Mouse (Mus musculus): ENCODE results near the gene Gm45717. TPM values are rescaled to one million over a fixed set of nuclear protein-coding genes. Genes with fewer than 3 reads are reported as not detected.

The Gm45717 gene
- total and polyA plus RNA-seq, 3 experiments: not detected

DNA sequence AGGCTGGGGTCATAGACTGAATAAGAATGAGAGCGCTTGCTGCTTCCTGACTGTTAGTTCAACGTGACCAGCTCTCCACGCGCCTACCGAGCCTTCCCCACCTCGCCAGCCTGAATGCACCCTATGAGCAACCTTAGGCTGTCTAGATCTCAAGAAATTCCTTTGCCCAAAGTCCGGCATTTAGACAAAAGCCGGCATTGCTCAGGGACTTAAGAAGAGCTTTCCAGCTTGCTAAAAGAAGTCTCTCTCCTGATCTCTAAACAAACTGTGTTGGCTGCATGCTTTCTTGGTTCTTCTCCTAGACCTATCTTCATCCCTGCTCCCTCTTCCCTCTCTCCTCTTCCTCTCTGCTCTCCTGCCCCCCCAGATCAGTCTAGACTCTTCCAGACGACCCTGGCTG is 19.2 kb upstream of the Gm45717 start:
- Histone ChIP-seq H3K36me3 (ENCODE audit: control insufficient read depth in 1 of 2, insufficient read depth in 2 of 2, low read length in 2 of 2) (no peaks in the 10 kb centered on the region), H3K9me3 (replicated peaks; ENCODE audit: insufficient read depth, low read length) (no peaks in the 10 kb centered on the region), H3K4me3 (ENCODE audit: control insufficient read depth in 1 of 2, insufficient read depth in 1 of 2, low read depth in 2 of 2, low read length in 2 of 2) (no peak overlapping the region), H3K79me2 (ENCODE audit: control insufficient read depth, insufficient read depth, low read length, poor library complexity) (no peaks in the 10 kb centered on the region), H3K27ac (ENCODE audit: control insufficient read depth, low read depth, low read length) (no peak overlapping the region), H3K27me3 (ENCODE audit: control insufficient read depth in 1 of 2, insufficient read depth in 2 of 2, low read length in 2 of 2) (peaks cover 0 to 6% of the 10 kb centered on the region in 2 experiments; a peak in 3 of 4 replicates), H3K9ac (ENCODE audit: control insufficient read depth, low read depth, low read length, poor library complexity, severe bottlenecking) (no peak overlapping the region), H3K4me1 (ENCODE audit: control insufficient read depth in 1 of 2, insufficient read depth in 2 of 2, low read length in 2 of 2) (no peaks in the 10 kb centered on the region)
- DNase-seq (ENCODE audit: low read depth, low spot score): no peak
- TF ChIP-seq ZMIZ1 (IDR thresholded peaks at IDR 0.05; ENCODE audit: low read depth, low read length) (no peak), TAL1 (IDR thresholded peaks at IDR 0.05; ENCODE audit: low read length) (no peak), HCFC1 (IDR thresholded peaks at IDR 0.05; ENCODE audit: low read depth, low read length) (no peak), EP300 (IDR thresholded peaks at IDR 0.05; ENCODE audit: low read depth in 1 of 2, low read length in 2 of 2) (no peak), USF1 (IDR thresholded peaks at IDR 0.05; ENCODE audit: low read depth, low read length) (no peak), BHLHE40 (IDR thresholded peaks at IDR 0.05; ENCODE audit: borderline replicate concordance, low read depth, low read length) (no peak), MEF2A (IDR thresholded peaks at IDR 0.05; ENCODE audit: extremely low read depth, insufficient replicate concordance, low read depth, low read length, poor library complexity, severe bottlenecking) (no peak), GATA1 (IDR thresholded peaks at IDR 0.05; ENCODE audit: low read depth, low read length) (no peak), POLR2AphosphoS5 (IDR thresholded peaks at IDR 0.05; ENCODE audit: borderline replicate concordance, low read depth, low read length) (no peak), JUND (IDR thresholded peaks at IDR 0.05; ENCODE audit: low read depth, low read length) (no peak), SIN3A (IDR thresholded peaks at IDR 0.05; ENCODE audit: low read length) (no peak), GABPA (IDR thresholded peaks at IDR 0.05; ENCODE audit: low read depth, low read length) (no peak)

DNA sequence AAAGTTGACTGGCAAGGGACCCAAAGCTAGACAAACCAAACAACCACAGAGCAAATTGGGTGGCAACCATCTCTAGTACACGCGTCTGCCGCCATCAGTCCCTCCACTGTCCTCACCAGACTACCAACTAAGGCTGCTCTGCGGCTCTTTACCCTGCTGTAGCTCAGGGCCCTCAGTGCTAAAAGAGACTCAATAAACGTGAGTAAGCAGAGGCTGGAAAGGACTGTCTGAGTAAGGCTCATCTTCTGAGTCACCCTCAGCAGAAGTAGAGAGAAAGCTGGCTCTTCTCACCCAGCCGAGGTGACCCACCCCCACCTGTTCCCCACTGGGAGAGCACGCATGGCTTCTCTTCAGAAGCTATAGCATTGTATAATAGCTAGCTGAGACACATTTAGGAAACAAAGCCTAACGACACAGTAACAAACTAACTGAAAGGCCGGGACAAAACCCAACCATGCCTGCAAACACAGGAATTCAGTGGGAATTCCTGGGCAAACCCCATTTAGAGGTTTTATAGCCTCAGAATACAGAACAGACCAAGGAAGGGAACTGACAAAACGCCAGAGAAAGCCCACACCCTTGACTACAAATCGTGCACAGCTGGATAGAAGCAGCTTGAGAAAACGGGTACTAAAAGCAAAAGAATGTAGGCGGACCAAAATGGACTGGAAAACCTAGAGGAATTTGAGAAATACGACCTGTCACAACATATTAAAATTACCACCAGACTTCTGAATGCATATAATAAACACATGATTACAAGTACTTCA is 17.8 kb upstream of the Gm45717 start:
- TF ChIP-seq EP300 (IDR thresholded peaks at IDR 0.05; ENCODE audit: low read depth in 1 of 2, low read length in 2 of 2) (no peak), HCFC1 (IDR thresholded peaks at IDR 0.05; ENCODE audit: low read depth, low read length) (no peak), ZMIZ1 (IDR thresholded peaks at IDR 0.05; ENCODE audit: low read depth, low read length) (no peak), ETS1 (IDR thresholded peaks at IDR 0.05; ENCODE audit: low read depth, low read length) (no peak), UBTF (IDR thresholded peaks at IDR 0.05; ENCODE audit: borderline replicate concordance, insufficient read depth, low read depth, low read length) (no peak), SMC3 (IDR thresholded peaks at IDR 0.05; ENCODE audit: low read depth, low read length) (no peak), MAFK (IDR thresholded peaks at IDR 0.05; ENCODE audit: borderline replicate concordance, low read depth, low read length) (no peak), TBP (IDR thresholded peaks at IDR 0.05; ENCODE audit: low read depth, low read length) (no peak), CHD1 (IDR thresholded peaks at IDR 0.05; ENCODE audit: low read depth, low read length) (no peak), RCOR1 (IDR thresholded peaks at IDR 0.05; ENCODE audit: low read depth, low read length) (no peak), ZNF384 (IDR thresholded peaks at IDR 0.05; ENCODE audit: low read depth, low read length) (no peak), POLR2AphosphoS5 (IDR thresholded peaks at IDR 0.05; ENCODE audit: borderline replicate concordance, low read depth, low read length) (no peak)
- DNase-seq (ENCODE audit: low read depth, low spot score): no peak
- Histone ChIP-seq H3K79me2 (ENCODE audit: control insufficient read depth, insufficient read depth, low read length, poor library complexity) (no peaks in the 10 kb centered on the region), H3K4me1 (ENCODE audit: control insufficient read depth in 1 of 2, insufficient read depth in 2 of 2, low read length in 2 of 2) (no peaks in the 10 kb centered on the region), H3K4me3 (ENCODE audit: control insufficient read depth in 1 of 2, insufficient read depth in 1 of 2, low read depth in 2 of 2, low read length in 2 of 2) (no peak overlapping the region), H3K9ac (ENCODE audit: control insufficient read depth, low read depth, low read length, poor library complexity, severe bottlenecking) (no peak overlapping the region), H3K36me3 (ENCODE audit: control insufficient read depth in 1 of 2, insufficient read depth in 2 of 2, low read length in 2 of 2) (no peaks in the 10 kb centered on the region), H3K9me3 (replicated peaks; ENCODE audit: insufficient read depth, low read length) (no peaks in the 10 kb centered on the region), H3K27me3 (ENCODE audit: control insufficient read depth in 1 of 2, insufficient read depth in 2 of 2, low read length in 2 of 2) (peaks cover 0 to 6% of the 10 kb centered on the region in 2 experiments; a peak in 3 of 4 replicates), H3K27ac (ENCODE audit: control insufficient read depth, low read depth, low read length) (no peak overlapping the region)
